Mouse (Mus musculus) CH12.LX (cell line): ENCODE measurements around the gene Cd209b. TPM values are rescaled to one million over a fixed set of nuclear protein-coding genes. Genes with fewer than 3 reads are reported as not detected.

Source experiments
- DNase-seq: peaks from one replicate; pipeline ENCODE4 v3.0.0-alpha.2; 2013; ENCODE audit errors: extremely low read depth
- H3K27ac ChIP-seq: 2 replicates; pipeline ENCODE4 v1.5.1; 2012; ENCODE audit warnings: low read depth, mild to moderate bottlenecking, control low read depth, moderate library complexity; ENCODE audit not compliant: insufficient read depth
- H3K27me3 ChIP-seq: replicated peaks from 2 replicates; pipeline ENCODE3; 2012; ENCODE audit warnings: inconsistent platforms
- H3K36me3 ChIP-seq, 2 experiments: replicated peaks in 1 of 2; 2 replicates each; pipeline versions ENCODE3 to v1.6.1; 2012; ENCODE audit warnings: inconsistent platforms in 1 of 2, low read length in 1 of 2, mild to moderate bottlenecking in 1 of 2, mixed read lengths in 1 of 2, moderate library complexity in 1 of 2; ENCODE audit not compliant: control insufficient read depth in 1 of 2, insufficient read depth in 1 of 2
- H3K4me1 ChIP-seq, 2 experiments: 2 replicates each; pipeline ENCODE4 v1.6.1; 2012; ENCODE audit warnings: inconsistent platforms in 1 of 2, moderate library complexity in 1 of 2; ENCODE audit not compliant: insufficient read depth in 2 of 2, control insufficient read depth in 1 of 2
- H3K4me2 ChIP-seq: 2 replicates; pipeline ENCODE4 v1.6.1; 2012; ENCODE audit warnings: low read depth, mild to moderate bottlenecking, control low read depth; ENCODE audit not compliant: poor library complexity, insufficient read depth, severe bottlenecking
- H3K4me3 ChIP-seq, 3 experiments: fragments of 150-350 bp in 1 of 3; sonication (generic) in 1 of 3; replicated peaks in 1 of 3; 2 replicates each; pipeline versions ENCODE3 to v1.5.1; 2011 to 2012; ENCODE audit warnings: low read depth in 2 of 3, low read length in 2 of 3, mild to moderate bottlenecking in 2 of 3, moderate library complexity in 2 of 3, control low read depth in 1 of 3, improper control_type of control experiment in 1 of 3, inconsistent platforms in 1 of 3, mixed read lengths in 1 of 3; ENCODE audit not compliant: poor library complexity in 1 of 3
- H3K79me2 ChIP-seq: replicated peaks from 2 replicates; pipeline ENCODE4 v1.6.1; 2012; ENCODE audit warnings: mild to moderate bottlenecking, moderate library complexity; ENCODE audit not compliant: control insufficient read depth, poor library complexity, insufficient read depth, severe bottlenecking; ENCODE audit errors: extremely low read depth
- H3K9ac ChIP-seq: 2 replicates; pipeline ENCODE4 v1.6.1; 2012; ENCODE audit warnings: low read depth, mild to moderate bottlenecking, control low read depth, moderate library complexity; ENCODE audit not compliant: insufficient read depth
- H3K9me3 ChIP-seq: replicated peaks from 2 replicates; pipeline ENCODE3; 2012; ENCODE audit warnings: low read length, inconsistent platforms, mixed read lengths
- CHD2 ChIP-seq: IDR thresholded peaks from 2 replicates; pipeline ENCODE4 v1.6.1; 2011; ENCODE audit warnings: low read length, improper control_type of control experiment
- CTCF ChIP-seq, 2 experiments: IDR thresholded peaks in 1 of 2; conservative IDR thresholded peaks in 1 of 2; 2 replicates each; pipeline ENCODE4 v1.5.1; 2011 to 2012; ENCODE audit warnings: low read depth in 2 of 2, low read length in 2 of 2, improper control_type of control experiment in 1 of 2, inconsistent platforms in 1 of 2, mild to moderate bottlenecking in 1 of 2, moderate library complexity in 1 of 2
- ELF1 ChIP-seq: IDR thresholded peaks from 2 replicates; pipeline ENCODE4 v1.6.1; 2014; ENCODE audit warnings: low read depth, mild to moderate bottlenecking, inconsistent platforms, low read length, improper control_type of control experiment
- GABPA ChIP-seq: IDR thresholded peaks from 2 replicates; pipeline ENCODE4 v1.6.1; 2012; ENCODE audit warnings: low read depth, low read length, improper control_type of control experiment, inconsistent platforms; ENCODE audit not compliant: insufficient replicate concordance
- HCFC1 ChIP-seq: IDR thresholded peaks from 2 replicates; pipeline ENCODE4 v1.6.1; 2012; ENCODE audit warnings: low read depth, mild to moderate bottlenecking, inconsistent platforms, low read length, improper control_type of control experiment
- IRF4 ChIP-seq: IDR thresholded peaks from 2 replicates; pipeline ENCODE4 v1.6.1; 2014; ENCODE audit warnings: low read depth, mild to moderate bottlenecking, inconsistent platforms, low read length, improper control_type of control experiment
- JUN ChIP-seq: IDR thresholded peaks from 2 replicates; pipeline ENCODE4 v1.6.1; 2011; ENCODE audit warnings: low read depth, mild to moderate bottlenecking, low read length, improper control_type of control experiment, moderate library complexity; ENCODE audit not compliant: insufficient read depth
- JUND ChIP-seq: conservative IDR thresholded peaks from 2 replicates; pipeline ENCODE4 v1.6.1; 2011; ENCODE audit warnings: low read depth, low read length, improper control_type of control experiment
- KAT2A ChIP-seq: IDR thresholded peaks from 2 replicates; pipeline ENCODE4 v1.6.1; 2012; ENCODE audit warnings: low read length, improper control_type of control experiment, inconsistent platforms; ENCODE audit not compliant: insufficient replicate concordance
- MAZ ChIP-seq: IDR thresholded peaks from 2 replicates; pipeline ENCODE4 v1.6.1; 2012; ENCODE audit warnings: low read depth, mild to moderate bottlenecking, inconsistent platforms, low read length, improper control_type of control experiment, moderate library complexity
- MEF2A ChIP-seq: IDR thresholded peaks from 2 replicates; pipeline ENCODE4 v1.6.1; 2014; ENCODE audit warnings: low read depth, mild to moderate bottlenecking, inconsistent platforms, low read length, improper control_type of control experiment, borderline replicate concordance
- MXI1 ChIP-seq: IDR thresholded peaks from 2 replicates; pipeline ENCODE4 v1.6.1; 2011; ENCODE audit warnings: mild to moderate bottlenecking, low read depth, low read length, improper control_type of control experiment
- MYC ChIP-seq: IDR thresholded peaks from 2 replicates; pipeline ENCODE4 v1.6.1; 2011; ENCODE audit warnings: low read depth, mild to moderate bottlenecking, improper control_type of control experiment, low read length
- NELFE ChIP-seq: IDR thresholded peaks from 2 replicates; pipeline ENCODE4 v1.6.1; 2011; ENCODE audit warnings: low read depth, low read length, improper control_type of control experiment
- PAX5 ChIP-seq: IDR thresholded peaks from 2 replicates; pipeline ENCODE4 v1.6.1; 2012; ENCODE audit warnings: low read length, inconsistent platforms, mixed read lengths
- POLR2AphosphoS2 ChIP-seq: IDR thresholded peaks from 2 replicates; pipeline ENCODE4 v1.6.1; 2011; ENCODE audit warnings: low read depth, low read length, improper control_type of control experiment
- SMC3 ChIP-seq: IDR thresholded peaks from 2 replicates; pipeline ENCODE4 v1.6.1; 2011; ENCODE audit warnings: low read depth, low read length, improper control_type of control experiment
- TBP ChIP-seq: conservative IDR thresholded peaks from 2 replicates; pipeline ENCODE4 v1.6.1; 2011; ENCODE audit warnings: low read depth, low read length, improper control_type of control experiment
- USF2 ChIP-seq: conservative IDR thresholded peaks from 2 replicates; pipeline ENCODE4 v1.6.1; 2011; ENCODE audit warnings: low read depth, low read length, improper control_type of control experiment
- ZNF384 ChIP-seq: IDR thresholded peaks from 2 replicates; pipeline ENCODE4 v1.6.1; 2012; ENCODE audit warnings: low read depth, low read length, improper control_type of control experiment, inconsistent platforms
- dilution Hi-C: fragments of 300-500 bp; cut with MboI; formaldehyde crosslinking; loops from 2 replicates; pipeline ENCODE4 v1.14.3; 2020; ENCODE audit warnings: low sequenced_read_pairs; ENCODE audit not compliant: extremely low pct_unique_long_range_greater_than_20kb, extremely low pct_ligation_motif_present
- in situ Hi-C: fragments of 300-500 bp; cut with MboI; formaldehyde crosslinking; loops from 3 replicates; pipeline ENCODE4 v1.14.3; 2019; ENCODE audit warnings: low sequenced_read_pairs, low pct_ligation_motif_present, low pct_unique_long_range_greater_than_20kb, mixed read lengths
- polyA plus RNA-seq: library from polyadenylated mRNA; unstranded; fragments of >175 nt; gene quantifications from 2 replicates; pipeline ENCODE4 v1.2.1, GENCODE M21; 2012; ENCODE audit warnings: low read depth; ENCODE audit not compliant: insufficient read length
- total RNA-seq, 2 experiments: library from RNA; depleted of rRNA; stranded (reverse); fragments of 300-350 nt in 1 of 2; fragments of >200 nt in 1 of 2; gene quantifications; 2 replicates each; pipeline ENCODE4 v1.2.3; 2012 to 2014

Gene Cd209b
- total and polyA plus RNA-seq, 3 experiments, result not detected

GRCm38 (mm10) chr8:3954646-3955045, 28.0 kb upstream of the Cd209b start, which contains the start of gene Cd209c:
Gene Cd209c, minus strand, starts transcription at chr8:3954746.
- in situ Hi-C loops (loop anchor here (10.0 kb wide), 1 partner anchor 240 kb away; no protein-coding TSS in a partner anchor), dilution Hi-C loops (no loop called here)
- peaks cover 16% of the 10 kb centered on the region for H3K27me3 ChIP-seq
- no peak within 1 kb of the TSS for H3K9ac ChIP-seq
- no peak within 1 kb of the TSS for H3K4me2 ChIP-seq
- no peaks in the 10 kb centered on the region for H3K9me3 ChIP-seq
- H3K79me2 ChIP-seq, result no peaks in the 10 kb centered on the region
- H3K4me3 ChIP-seq, result no peak within 1 kb of the TSS
- DNase-seq, result no peak
- TF ChIP-seq MYC, result no peak
- TF ChIP-seq KAT2A, result no peak
- TF ChIP-seq PAX5, result no peak
- no peak for TF ChIP-seq NELFE
- no peak for TF ChIP-seq GABPA
- TF ChIP-seq IRF4, result no peak
- TF ChIP-seq POLR2AphosphoS2, result no peak
- no peak for TF ChIP-seq JUN
- no peak for TF ChIP-seq JUND
- TF ChIP-seq TBP, result no peak
- no peak for TF ChIP-seq ZNF384
- TF ChIP-seq USF2, result no peak
- TF ChIP-seq SMC3, result no peak
- no peaks in the 10 kb centered on the region for H3K36me3 ChIP-seq
- H3K4me1 ChIP-seq, result no peaks in the 10 kb centered on the region
- H3K27ac ChIP-seq, result no peak within 1 kb of the TSS

GRCm38 (mm10) chr8:3940023-3940422, 13.4 kb upstream of the Cd209b start:
- Histone ChIP-seq H3K9ac (no peak overlapping the region), H3K27me3 (peaks cover 22% of the 10 kb centered on the region), H3K9me3 (peaks cover 3% of the 10 kb centered on the region), H3K27ac (no peak overlapping the region), H3K4me3 (no peak overlapping the region), H3K36me3 (no peaks in the 10 kb centered on the region), H3K79me2 (no peaks in the 10 kb centered on the region), H3K4me1 (no peaks in the 10 kb centered on the region), H3K4me2 (no peak overlapping the region)
- dilution Hi-C loops, result no loop called here
- no peak for DNase-seq
- TF ChIP-seq TBP (no peak), MAZ (no peak), MEF2A (no peak), CTCF (conservative IDR thresholded peaks at IDR 0.05 in 1 of 2, IDR thresholded peaks at IDR 0.05 in 1 of 2; ENCODE audit: low read depth in 2 of 2, low read length in 2 of 2) (no peak), ZNF384 (no peak), CHD2 (no peak), HCFC1 (no peak), PAX5 (no peak), MXI1 (no peak), IRF4 (no peak), ELF1 (no peak)
- TF ChIP-seq, all 38 proteins: peak for 0
- in situ Hi-C loops, result no loop called here
